Mouse (Mus musculus) hindbrain, embryonic 15.5 days (tissue): ENCODE measurements at regions not wholly inside any gene's neighbourhood (a gene's known extent, or its start where the extent isn't known, plus 50 kb on each side); places are given as distances from the start of the nearest gene placed in this dataset.

Experiments
- ATAC-seq: fragments of 200-750 bp; cut with Nextera tagmentation; 2 replicates; pipeline ENCODE4 v1.8.0; 2017; ENCODE audit warnings: low read depth, moderate number of reproducible peaks, moderate TSS enrichment; ENCODE audit not compliant: low FRiP score
- H3K27ac ChIP-seq: fragments of 300-500 bp; sonication (generic); replicated peaks from 2 replicates; pipeline ENCODE4 v1.5.1; 2015; ENCODE audit warnings: mild to moderate bottlenecking, inconsistent platforms
- H3K27me3 ChIP-seq: fragments of 300-500 bp; sonication (generic); 2 replicates; pipeline ENCODE4 v1.6.1; 2015; ENCODE audit warnings: control low read depth, inconsistent platforms
- H3K36me3 ChIP-seq: fragments of 300-500 bp; sonication (generic); 2 replicates; pipeline ENCODE4 v1.6.1; 2015; ENCODE audit warnings: control low read depth, inconsistent platforms
- H3K4me1 ChIP-seq: fragments of 300-500 bp; sonication (generic); replicated peaks from 2 replicates; pipeline ENCODE4 v1.6.1; 2015; ENCODE audit warnings: control low read depth, inconsistent platforms
- H3K4me2 ChIP-seq: fragments of 300-500 bp; sonication (generic); 2 replicates; pipeline ENCODE4 v1.6.1; 2015; ENCODE audit warnings: moderate library complexity, mild to moderate bottlenecking, inconsistent platforms
- H3K4me3 ChIP-seq: fragments of 300-500 bp; sonication (generic); 2 replicates; pipeline ENCODE4 v1.5.1; 2015; ENCODE audit warnings: mild to moderate bottlenecking, inconsistent platforms
- H3K9ac ChIP-seq: fragments of 300-500 bp; sonication (generic); 2 replicates; pipeline ENCODE4 v1.6.1; 2015; ENCODE audit warnings: inconsistent platforms
- H3K9me3 ChIP-seq: fragments of 300-500 bp; sonication (generic); 2 replicates; pipeline ENCODE4 v1.6.1; 2016; ENCODE audit warnings: control low read depth, inconsistent platforms
- WGBS: fragments of 180-500 bp; shearing (Covaris S2); methylation state at CpG from one replicate; pipeline ENCODE4 v1.1.7; 2015; 5-methylcytosine and 5-hydroxymethylcytosine counted together

DNA sequence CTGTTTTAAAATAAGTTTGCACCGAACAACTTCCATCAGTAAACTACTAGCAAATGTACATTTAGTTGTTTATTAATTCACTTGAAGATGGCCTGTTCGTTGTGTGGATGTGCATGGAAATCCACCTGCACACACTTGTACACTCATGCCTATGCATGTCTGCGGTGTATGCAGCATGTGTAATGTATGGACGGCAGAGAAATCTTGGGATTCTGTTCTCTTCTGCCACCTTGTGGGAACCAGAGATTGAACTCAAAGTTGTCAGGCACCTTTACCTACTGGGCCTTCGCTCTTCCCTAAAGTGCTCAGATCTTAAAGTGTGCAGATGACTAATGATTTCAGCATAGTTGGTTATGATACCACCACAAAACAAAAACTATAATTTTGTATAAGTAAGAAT lies 137.4 kb downstream of the Kitl start:
- WGBS: 47% methylated on average over 5 of the region's 5 CpGs
- H3K36me3 ChIP-seq: no peaks in the 10 kb centered on the region

DNA sequence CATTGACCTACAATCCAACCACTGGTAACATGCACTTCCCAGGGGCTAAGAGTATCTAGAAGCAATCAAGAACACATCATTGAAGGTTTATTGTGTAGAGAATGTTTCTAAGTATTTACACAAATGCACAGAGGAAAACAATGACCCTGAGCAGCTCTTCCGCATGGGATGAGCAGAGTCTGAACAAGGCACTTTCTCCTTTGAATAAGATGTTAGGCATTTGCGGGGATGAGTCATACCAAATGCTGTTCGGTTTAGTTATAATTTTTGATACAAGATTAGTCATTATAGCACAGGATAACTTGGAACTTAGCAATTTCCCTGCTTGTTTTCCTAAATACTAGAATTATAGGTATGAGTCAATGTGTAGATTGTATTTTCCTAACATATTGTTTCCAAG lies 137.9 kb downstream of the Kitl start:
- Histone ChIP-seq H3K4me2 (no peak overlapping the region), H3K27me3 (no peaks in the 10 kb centered on the region), H3K9me3 (no peaks in the 10 kb centered on the region), H3K4me3 (no peak overlapping the region), H3K36me3 (no peaks in the 10 kb centered on the region), H3K9ac (no peak overlapping the region), H3K27ac (no peak overlapping the region), H3K4me1 (no peaks in the 10 kb centered on the region)
- 92% methylated on average over 3 of the region's 3 CpGs for WGBS
- no peak for ATAC-seq

More for the DNA sequence above, 137.4 kb downstream of the Kitl start:
- Histone ChIP-seq H3K27me3 (no peaks in the 10 kb centered on the region), H3K9me3 (no peaks in the 10 kb centered on the region), H3K4me3 (no peak overlapping the region), H3K27ac (no peak overlapping the region), H3K4me2 (no peak overlapping the region), H3K9ac (no peak overlapping the region), H3K4me1 (no peaks in the 10 kb centered on the region)
- ATAC-seq: peak; percentile 66

DNA sequence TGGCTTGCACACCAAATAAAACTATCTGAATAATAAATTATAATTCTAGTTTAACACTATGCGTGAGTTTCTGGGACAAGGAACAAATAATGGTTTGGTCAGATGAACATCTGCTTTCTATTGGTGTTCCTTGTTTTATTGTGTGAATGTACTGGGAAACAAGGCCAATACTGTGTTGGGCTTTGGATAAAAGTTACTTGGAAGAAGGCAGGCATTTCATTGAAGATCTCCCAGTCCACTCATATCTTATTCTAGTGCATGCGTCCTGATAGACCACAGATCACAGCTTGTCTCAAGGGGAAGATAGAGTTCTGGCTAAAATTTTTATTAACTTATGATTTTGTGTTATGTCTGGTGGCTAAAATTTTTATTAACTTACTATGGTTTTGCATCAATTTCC lies 140.1 kb downstream of the Kitl start:
- Histone ChIP-seq H3K27ac (no peak overlapping the region), H3K9me3 (no peaks in the 10 kb centered on the region), H3K4me3 (no peak overlapping the region), H3K36me3 (no peaks in the 10 kb centered on the region), H3K4me2 (no peak overlapping the region), H3K27me3 (no peaks in the 10 kb centered on the region), H3K4me1 (no peaks in the 10 kb centered on the region), H3K9ac (no peak overlapping the region)
- WGBS: 84% methylated on average over 2 of the region's 2 CpGs
- ATAC-seq: no peak

- 75% methylated on average over 14 of the region's 14 CpGs for WGBS
- no peak overlapping the region for H3K9ac ChIP-seq
These were observed 144.6 kb downstream of the Kitl start for GRCm38 (mm10) chr10:100159843-100160531.

GRCm38 (mm10) chr10:100160532-100160852 lies 145.1 kb downstream of the Kitl start:
- ATAC-seq: no peak
- WGBS: 74% methylated on average over 4 of the region's 4 CpGs

More at GRCm38 (mm10) chr10:100159843-100160531, 144.6 kb downstream of the Kitl start:
- H3K36me3 ChIP-seq: no peaks in the 10 kb centered on the region
- H3K27ac ChIP-seq: no peak overlapping the region
- no peak for ATAC-seq
- H3K4me2 ChIP-seq: no peak overlapping the region
- H3K27me3 ChIP-seq: no peaks in the 10 kb centered on the region
- H3K9me3 ChIP-seq: no peaks in the 10 kb centered on the region
- H3K4me1 ChIP-seq: no peaks in the 10 kb centered on the region
- no peak overlapping the region for H3K4me3 ChIP-seq

GRCm38 (mm10) chr10:100161117-100161516 lies 145.7 kb downstream of the Kitl start:
- Histone ChIP-seq H3K9ac (no peak overlapping the region), H3K27me3 (no peaks in the 10 kb centered on the region), H3K36me3 (no peaks in the 10 kb centered on the region), H3K4me2 (no peak overlapping the region), H3K27ac (no peak overlapping the region), H3K9me3 (no peaks in the 10 kb centered on the region), H3K4me1 (no peaks in the 10 kb centered on the region), H3K4me3 (no peak overlapping the region)
- no peak for ATAC-seq
- 76% methylated on average over 3 of the region's 3 CpGs for WGBS

More at GRCm38 (mm10) chr10:100160532-100160852, 145.1 kb downstream of the Kitl start:
- Histone ChIP-seq H3K4me3 (no peak overlapping the region), H3K4me1 (no peaks in the 10 kb centered on the region), H3K9ac (no peak overlapping the region), H3K36me3 (no peaks in the 10 kb centered on the region), H3K9me3 (no peaks in the 10 kb centered on the region), H3K27ac (no peak overlapping the region), H3K4me2 (no peak overlapping the region), H3K27me3 (no peaks in the 10 kb centered on the region)

- Histone ChIP-seq H3K4me3 (no peak overlapping the region), H3K9me3 (no peaks in the 10 kb centered on the region), H3K27ac (no peak overlapping the region), H3K4me1 (no peaks in the 10 kb centered on the region), H3K36me3 (no peaks in the 10 kb centered on the region), H3K27me3 (no peaks in the 10 kb centered on the region), H3K9ac (no peak overlapping the region), H3K4me2 (no peak overlapping the region)
- ATAC-seq: no peak
- WGBS: 51% methylated on average over 1 of the region's 1 CpGs
These were observed 149.1 kb downstream of the Kitl start for GRCm38 (mm10) chr10:100164526-100164925.

DNA sequence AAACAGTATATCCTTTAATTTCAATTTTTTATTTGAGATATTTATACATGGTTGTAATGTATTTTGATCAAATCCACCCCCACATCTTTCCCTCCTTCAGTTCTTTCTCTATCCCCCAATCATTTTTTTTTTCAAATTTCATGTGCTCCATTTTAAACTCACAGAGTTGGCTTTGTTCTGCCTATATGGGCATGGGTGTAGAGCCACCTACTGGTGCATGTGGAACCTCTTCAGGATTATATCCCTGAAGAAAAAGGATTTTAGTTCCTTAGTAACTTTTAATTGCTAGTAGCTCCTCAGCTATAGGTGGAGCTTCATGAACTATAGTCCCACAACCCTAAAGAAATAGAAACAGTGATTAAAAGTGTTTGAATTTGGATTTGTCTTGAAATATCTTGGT lies 155.4 kb downstream of the Kitl start:
- no peak overlapping the region for H3K4me3 ChIP-seq
- no peak overlapping the region for H3K4me2 ChIP-seq
- no peak for ATAC-seq
- no peaks in the 10 kb centered on the region for H3K4me1 ChIP-seq
- H3K9me3 ChIP-seq: no peaks in the 10 kb centered on the region
- H3K9ac ChIP-seq: no peak overlapping the region
- H3K27ac ChIP-seq: no peak overlapping the region
- no peaks in the 10 kb centered on the region for H3K27me3 ChIP-seq
- no peaks in the 10 kb centered on the region for H3K36me3 ChIP-seq

DNA sequence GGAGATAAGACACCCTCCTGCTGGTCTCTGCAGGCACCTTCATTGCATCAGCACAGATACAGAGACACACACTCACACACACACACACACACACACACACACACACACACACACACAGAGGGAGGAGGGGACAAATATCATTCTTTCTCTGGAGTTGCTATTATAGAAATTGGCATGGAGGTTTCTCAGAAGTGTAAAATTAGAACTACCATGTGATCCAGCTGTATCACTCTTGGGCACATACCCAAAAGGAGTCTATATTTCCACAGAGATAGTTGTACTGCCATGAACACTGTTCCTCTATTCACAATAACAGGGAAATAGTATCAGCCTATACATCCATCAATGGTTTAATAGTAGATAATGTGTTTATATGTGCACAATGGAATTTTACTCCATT lies 137.8 kb upstream of the Gm4301 start:
- H3K9ac ChIP-seq: no peak overlapping the region
- no peaks in the 10 kb centered on the region for H3K4me1 ChIP-seq
- H3K4me2 ChIP-seq: no peak overlapping the region
- no peaks in the 10 kb centered on the region for H3K36me3 ChIP-seq
- no peak overlapping the region for H3K4me3 ChIP-seq
- no peak overlapping the region for H3K27ac ChIP-seq
- H3K9me3 ChIP-seq: no peaks in the 10 kb centered on the region
- ATAC-seq: no peak
- H3K27me3 ChIP-seq: no peaks in the 10 kb centered on the region

DNA sequence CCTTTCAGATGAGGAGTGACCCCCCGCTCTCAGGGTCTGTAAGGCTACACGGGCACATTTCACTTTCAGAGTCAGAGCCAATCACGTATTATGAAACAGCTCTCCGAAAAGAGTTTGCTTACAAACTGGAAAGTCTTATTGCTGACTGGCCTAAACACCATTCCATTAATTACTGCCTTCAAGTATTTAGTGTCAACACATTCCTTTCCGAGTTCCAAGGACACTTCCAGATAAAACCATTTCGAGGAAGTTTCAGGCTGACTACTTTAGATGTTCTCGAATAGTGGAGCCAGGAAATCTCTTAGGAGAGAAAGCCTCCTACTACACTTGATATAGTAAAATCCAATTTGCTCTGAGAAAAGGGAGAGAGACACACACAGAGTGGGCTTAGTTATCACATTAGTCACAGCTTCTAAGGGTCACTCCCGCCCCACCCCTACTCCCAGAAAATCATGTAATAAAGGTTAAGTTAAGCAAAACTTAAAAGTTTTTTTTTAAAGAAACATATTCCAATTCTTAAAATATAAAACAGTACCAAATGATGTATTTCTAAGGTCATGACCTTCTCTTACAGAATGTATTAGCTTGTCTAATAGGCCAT lies 136.3 kb upstream of the Gm4301 start:
- no peaks in the 10 kb centered on the region for H3K36me3 ChIP-seq
- no peaks in the 10 kb centered on the region for H3K4me1 ChIP-seq
- ATAC-seq: no peak
- WGBS: 47% methylated on average over 8 of the region's 8 CpGs
- no peaks in the 10 kb centered on the region for H3K27me3 ChIP-seq
- no peaks in the 10 kb centered on the region for H3K9me3 ChIP-seq
- no peak overlapping the region for H3K9ac ChIP-seq
- no peak overlapping the region for H3K4me3 ChIP-seq
- H3K4me2 ChIP-seq: no peak overlapping the region
- H3K27ac ChIP-seq: no peak overlapping the region

- Histone ChIP-seq H3K9me3 (no peaks in the 10 kb centered on the region), H3K4me1 (no peaks in the 10 kb centered on the region), H3K4me3 (no peak overlapping the region), H3K4me2 (peak overlapping the region; percentile 31), H3K27ac (no peak overlapping the region), H3K36me3 (no peaks in the 10 kb centered on the region), H3K27me3 (no peaks in the 10 kb centered on the region), H3K9ac (no peak overlapping the region)
- ATAC-seq: no peak
- 2% methylated on average over 8 of the region's 8 CpGs for WGBS
These were observed 135.0 kb upstream of the Gm4301 start for GRCm38 (mm10) chr10:100200431-100200830.

- 91% methylated on average over 10 of the region's 10 CpGs for WGBS
- Histone ChIP-seq H3K9ac (no peak overlapping the region), H3K4me1 (no peaks in the 10 kb centered on the region), H3K9me3 (no peaks in the 10 kb centered on the region), H3K27ac (no peak overlapping the region), H3K4me3 (no peak overlapping the region), H3K27me3 (no peaks in the 10 kb centered on the region), H3K4me2 (no peak overlapping the region), H3K36me3 (no peaks in the 10 kb centered on the region)
- no peak for ATAC-seq
These were observed 128.6 kb upstream of the Gm4301 start for GRCm38 (mm10) chr10:100206617-100207530.
